Mouse (Mus musculus) MEL (cell line): ENCODE measurements around the gene Ppfia1.

Source experiments
- CTCF ChIP-seq, 3 experiments: IDR thresholded peaks in 2 of 3; conservative IDR thresholded peaks in 1 of 3; 2 replicates each; pipeline ENCODE4 v1.5.1; 2011 to 2012; ENCODE audit warnings: low read length in 3 of 3, low read depth in 2 of 3, mild to moderate bottlenecking in 2 of 3, improper control_type of control experiment in 1 of 3, inconsistent platforms in 1 of 3, mixed read lengths in 1 of 3, moderate library complexity in 1 of 3; ENCODE audit not compliant: control insufficient read depth in 1 of 3, insufficient read depth in 1 of 3, poor library complexity in 1 of 3, severe bottlenecking in 1 of 3
- E2F4 ChIP-seq: IDR thresholded peaks from 2 replicates; pipeline ENCODE4 v1.6.1; 2011; ENCODE audit warnings: low read depth, low read length, improper control_type of control experiment, borderline replicate concordance
- ELF1 ChIP-seq: IDR thresholded peaks from 2 replicates; pipeline ENCODE4 v1.6.1; 2014; ENCODE audit warnings: low read depth, mild to moderate bottlenecking, inconsistent platforms, low read length, improper control_type of control experiment, moderate library complexity
- POLR2A ChIP-seq, 2 experiments: IDR thresholded peaks; 2 replicates each; pipeline ENCODE4 v1.6.1; 2011 to 2012; ENCODE audit warnings: low read length in 2 of 2, mild to moderate bottlenecking in 2 of 2, control low read depth in 1 of 2, improper control_type of control experiment in 1 of 2, low read depth in 1 of 2, moderate library complexity in 1 of 2; ENCODE audit not compliant: control insufficient read depth in 1 of 2, insufficient read depth in 1 of 2, poor library complexity in 1 of 2
- UBTF ChIP-seq: IDR thresholded peaks from 2 replicates; pipeline ENCODE4 v1.6.1; 2012; ENCODE audit warnings: low read depth, mild to moderate bottlenecking, inconsistent platforms, low read length, improper control_type of control experiment, moderate library complexity, borderline replicate concordance; ENCODE audit not compliant: insufficient read depth

DNA sequence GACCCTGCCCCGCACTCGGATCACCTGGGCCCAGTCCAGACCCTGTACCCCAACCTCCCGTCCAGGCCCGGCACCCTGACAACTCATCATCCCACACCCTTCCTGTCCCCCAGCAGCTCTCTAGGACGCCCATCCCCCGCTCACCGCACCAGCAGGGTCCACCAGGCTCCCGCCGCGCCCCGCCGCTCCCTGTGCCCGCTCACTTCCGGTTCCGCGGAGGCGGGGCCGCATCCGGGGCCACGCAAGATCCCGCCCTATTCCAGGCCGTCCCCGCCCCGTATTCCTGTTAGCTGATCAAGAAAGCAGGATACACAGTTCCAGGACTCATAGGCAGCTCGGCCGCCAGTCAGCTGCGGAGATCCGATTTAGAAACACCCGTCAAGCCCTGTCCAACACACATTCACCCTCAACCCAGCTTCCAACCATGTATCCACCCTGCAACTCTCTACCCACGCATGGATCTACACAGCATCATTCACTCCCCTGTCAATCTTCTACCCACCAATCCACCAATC lies 82.9 kb downstream of the Ppfia1 start, which contains the start of gene Cttn:
- no peak for TF ChIP-seq CTCF (IDR thresholded peaks at IDR 0.05 in 2 of 3, conservative IDR thresholded peaks at IDR 0.05 in 1 of 3; ENCODE audit: control insufficient read depth in 1 of 3, insufficient read depth in 1 of 3, low read depth in 2 of 3, low read length in 3 of 3, poor library complexity in 1 of 3, severe bottlenecking in 1 of 3)
- TF ChIP-seq POLR2A (IDR thresholded peaks at IDR 0.05; ENCODE audit: control insufficient read depth in 1 of 2, insufficient read depth in 1 of 2, low read depth in 1 of 2, low read length in 2 of 2, poor library complexity in 1 of 2): peak; percentile 75 to 79; a peak in 3 of 4 replicates
- peak; percentile 91 for TF ChIP-seq ELF1
- no peak for TF ChIP-seq E2F4
- no peak for TF ChIP-seq UBTF
